Mouse (Mus musculus) thymus, postnatal 25 days (tissue): ENCODE data around the gene Fap.

ENCODE experiments used
- DNase-seq: peaks from one replicate; pipeline ENCODE4 v3.0.0; 2022

Fap gene

DNA sequence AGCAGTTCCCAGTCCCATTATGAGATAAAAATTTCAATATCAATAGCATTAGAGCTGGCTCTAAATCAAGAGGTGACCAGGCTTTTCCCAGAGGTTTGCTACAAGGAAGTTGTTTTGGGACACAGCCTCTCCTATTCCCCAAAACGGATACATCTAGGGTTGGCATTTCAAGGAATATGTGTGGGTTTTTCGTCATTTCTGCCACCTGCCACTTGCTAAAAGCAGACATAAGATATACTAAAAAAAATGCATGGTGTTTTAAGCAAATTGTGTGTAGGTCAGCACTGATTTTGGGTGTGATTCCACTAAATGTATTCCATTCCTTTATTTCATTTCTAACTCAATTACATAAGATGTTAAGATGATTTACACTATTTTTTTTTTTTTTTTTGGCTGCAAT, 56.1 kb downstream of the Fap start:
- DNase-seq: no peak

DNA sequence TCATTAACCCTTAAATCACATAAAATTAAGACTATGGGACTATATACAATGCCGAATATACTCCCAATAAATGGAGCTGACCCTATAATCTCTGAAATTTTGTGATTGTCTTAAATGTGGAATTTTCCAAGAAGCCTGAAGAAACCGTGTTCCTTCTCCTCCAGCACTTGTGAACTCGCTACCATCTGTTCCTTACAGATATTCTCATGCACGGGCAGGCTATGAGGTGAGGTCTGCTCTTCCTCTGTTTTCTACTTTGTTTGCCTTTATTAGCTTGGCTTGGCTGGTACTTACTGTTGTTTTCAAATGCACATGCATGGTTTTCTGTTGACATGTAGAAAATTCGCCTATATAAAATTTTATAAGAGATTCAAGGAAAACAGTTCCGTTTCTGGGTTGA, 59.4 kb downstream of the Fap start:
- no peak for DNase-seq

- no peak for DNase-seq
These were observed 60.4 kb downstream of the Fap start for GRCm38 (mm10) chr2:62513477-62513876.

- DNase-seq: no peak
These were observed 66.7 kb downstream of the Fap start for GRCm38 (mm10) chr2:62507130-62507529.

DNA sequence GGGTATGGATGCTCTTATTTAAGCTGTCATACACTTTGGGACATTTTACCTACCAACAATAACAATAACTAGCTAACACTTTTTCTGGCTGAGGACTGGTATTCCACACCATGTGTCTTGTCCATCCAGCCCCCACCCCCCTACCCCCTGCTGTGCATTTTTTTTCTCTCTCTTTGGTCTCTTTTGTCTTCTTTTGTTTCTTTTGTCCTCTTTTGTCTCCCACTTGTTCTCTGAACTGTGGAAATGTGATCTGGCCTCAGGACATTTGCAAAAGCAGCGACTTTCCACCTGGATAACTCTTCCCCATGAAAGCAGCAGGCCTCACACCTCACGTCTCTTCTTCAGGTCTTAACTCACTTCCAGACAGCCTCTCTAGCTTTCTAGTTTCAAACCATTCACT, 67.4 kb downstream of the Fap start:
- DNase-seq: no peak

- DNase-seq: no peak
These were observed 69.5 kb downstream of the Fap start for GRCm38 (mm10) chr2:62504269-62504796.

- DNase-seq: no peak
These were observed 70.5 kb downstream of the Fap start for GRCm38 (mm10) chr2:62503326-62503725.

- no peak for DNase-seq
These were observed 71.4 kb downstream of the Fap start for GRCm38 (mm10) chr2:62502516-62502915.

GRCm38 (mm10) chr2:62498821-62499220, 75.1 kb downstream of the Fap start:
- no peak for DNase-seq

DNA sequence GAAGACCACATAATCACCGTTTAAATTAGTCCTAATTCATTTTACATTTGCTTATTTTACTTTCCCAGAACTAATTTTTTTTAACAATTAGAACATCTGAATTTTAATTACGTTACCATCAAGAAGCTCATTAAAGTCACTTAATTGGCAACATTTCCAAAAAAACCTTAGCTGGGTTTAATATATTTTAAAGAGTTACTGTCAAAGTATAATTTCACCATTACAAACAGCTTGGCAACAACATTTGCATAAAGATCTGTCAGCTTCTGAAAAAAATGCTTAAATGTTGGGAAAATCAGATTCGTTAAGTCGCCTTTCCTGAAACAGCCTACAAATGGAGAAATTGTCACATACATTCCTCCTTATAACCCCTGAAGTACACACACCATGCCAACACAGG, 75.8 kb downstream of the Fap start:
- no peak for DNase-seq

DNA sequence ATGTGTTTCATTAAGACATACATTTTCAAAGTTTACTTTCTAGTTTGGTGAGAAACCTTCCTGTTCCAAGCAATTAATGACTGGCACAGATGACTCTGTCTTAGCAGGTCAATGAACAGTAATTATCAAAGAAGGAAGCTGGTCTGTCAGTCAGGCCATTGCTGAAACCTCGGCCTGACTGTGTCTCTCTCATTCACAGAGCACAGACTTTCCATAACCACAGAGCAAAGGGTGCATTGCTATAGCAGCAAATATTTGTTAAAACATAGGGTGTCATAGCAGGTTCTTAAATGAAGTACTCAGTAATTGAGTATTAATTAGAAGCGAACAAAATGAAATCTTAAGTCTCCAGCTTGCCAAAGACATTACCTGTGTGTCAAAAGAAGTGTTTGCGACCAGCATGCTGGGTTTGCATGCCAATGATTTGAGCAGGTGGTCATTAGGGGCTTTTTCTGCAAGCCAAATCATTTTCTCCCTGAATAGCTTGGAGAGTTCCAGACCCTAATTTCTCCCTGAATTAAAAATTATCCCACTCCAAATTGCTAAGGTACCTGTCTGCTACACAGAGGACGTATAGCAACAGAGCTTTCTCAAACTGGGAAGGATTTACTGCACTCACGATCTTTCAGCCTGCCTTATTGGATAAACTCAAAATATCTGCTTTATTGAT, 76.4 kb downstream of the Fap start:
- DNase-seq: no peak

GRCm38 (mm10) chr2:62495407-62495806, 78.5 kb downstream of the Fap start:
- DNase-seq: no peak

DNA sequence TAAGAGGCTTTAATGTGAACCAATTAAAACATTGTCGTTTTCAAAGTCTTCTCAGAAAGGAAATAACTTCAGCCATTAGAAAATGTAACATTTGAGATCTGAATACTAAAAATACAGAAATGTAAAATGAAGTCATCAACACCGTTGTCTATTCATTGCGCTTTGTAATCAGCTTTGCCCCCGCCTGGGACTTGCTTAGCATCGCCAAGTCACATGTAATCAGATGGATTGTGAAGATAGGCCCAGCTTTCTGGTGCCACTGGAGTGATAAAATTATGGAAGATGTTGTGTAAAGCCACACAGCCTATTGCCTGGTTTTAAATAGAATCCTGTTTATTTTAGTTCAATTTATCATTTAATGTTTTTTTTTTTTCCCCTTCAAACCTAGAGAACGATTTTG, 84.0 kb downstream of the Fap start:
- no peak for DNase-seq

- DNase-seq: no peak
These were observed 89.0 kb downstream of the Fap start for GRCm38 (mm10) chr2:62484906-62485305.

DNA sequence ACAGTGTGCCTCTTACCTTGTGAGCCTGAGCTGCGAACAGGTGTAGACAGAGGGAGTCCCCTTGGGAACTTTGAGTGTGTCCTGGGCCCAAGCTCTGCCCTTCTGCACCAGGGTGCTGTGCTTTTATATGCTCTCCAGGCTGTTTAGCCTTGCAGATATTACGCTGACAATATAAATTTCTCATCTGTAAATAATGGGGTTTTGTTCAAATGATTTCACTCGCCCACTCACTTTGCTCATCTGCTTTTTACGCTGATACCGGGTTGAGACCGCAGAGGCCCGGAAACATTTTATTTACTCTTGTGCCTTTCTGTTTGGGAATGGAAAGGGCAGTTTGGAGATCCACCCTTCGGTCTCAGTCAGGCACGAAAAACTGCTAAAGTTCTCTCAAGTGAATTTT, 90.3 kb downstream of the Fap start, which contains the start of gene Gcg:
Gcg (minus strand) TSS at position 101 of the 400 bp plus-strand sequence.
- no peak for DNase-seq

DNA sequence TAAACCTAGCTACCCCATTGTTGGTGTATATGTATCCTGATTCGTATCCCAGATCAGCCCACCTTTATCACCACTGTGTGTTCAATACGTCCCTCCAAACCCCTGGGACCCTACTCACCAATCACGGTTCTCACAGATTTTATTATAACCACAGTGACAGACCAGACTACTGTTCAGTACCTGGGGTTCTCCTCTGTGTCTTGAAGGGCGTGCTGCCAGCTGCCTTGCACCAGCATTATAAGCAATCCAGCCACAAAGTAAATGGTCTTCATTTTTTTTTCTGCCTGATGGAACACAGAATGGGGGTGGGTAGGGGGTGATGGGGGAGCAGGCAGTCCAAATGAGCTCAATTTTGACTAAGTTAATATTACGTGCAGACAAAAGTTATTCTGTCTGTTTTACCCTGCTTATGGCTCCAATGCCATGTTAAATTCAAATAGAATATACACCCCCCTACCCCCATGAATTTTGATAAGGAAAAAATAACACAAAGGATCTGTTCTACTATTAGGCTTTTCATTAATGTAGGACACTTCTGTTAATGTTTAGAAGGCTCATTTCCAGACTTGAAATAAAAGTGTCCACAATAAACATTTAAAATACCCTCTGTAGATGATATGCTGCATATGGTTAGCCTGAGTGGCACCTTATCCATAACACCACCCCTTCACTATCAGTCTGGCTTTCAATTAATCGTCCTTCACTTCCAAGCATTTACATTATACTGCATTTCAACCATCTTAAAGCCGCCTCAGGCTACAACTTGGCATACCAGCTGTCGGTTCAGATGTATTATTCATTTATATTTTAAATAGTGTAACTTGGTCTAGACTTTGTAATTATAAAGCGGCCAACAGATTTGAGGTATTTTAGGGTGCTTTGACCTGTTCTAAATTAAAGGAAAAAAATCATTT, 93.3 kb downstream of the Fap start:
- no peak for DNase-seq

DNA sequence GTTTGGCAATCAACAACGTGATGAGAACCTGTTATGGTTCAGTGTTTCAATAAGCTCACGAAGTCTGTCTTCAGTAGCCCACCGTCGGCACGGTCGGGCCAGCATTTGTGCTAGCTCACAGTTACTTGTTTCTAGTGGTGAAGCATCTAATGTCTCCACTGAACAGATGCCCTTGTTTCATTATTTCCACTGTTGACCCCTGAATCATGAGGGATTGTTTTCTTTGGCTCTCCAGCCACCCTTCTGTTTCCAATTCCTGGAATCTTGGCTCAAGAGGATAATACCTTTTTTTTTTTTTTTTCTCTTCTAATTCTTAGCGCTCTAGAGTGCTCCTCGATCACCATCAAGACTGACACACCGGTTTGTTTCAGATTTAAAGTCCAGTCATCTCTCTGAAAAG, 104.3 kb downstream of the Fap start:
- DNase-seq: no peak

DNA sequence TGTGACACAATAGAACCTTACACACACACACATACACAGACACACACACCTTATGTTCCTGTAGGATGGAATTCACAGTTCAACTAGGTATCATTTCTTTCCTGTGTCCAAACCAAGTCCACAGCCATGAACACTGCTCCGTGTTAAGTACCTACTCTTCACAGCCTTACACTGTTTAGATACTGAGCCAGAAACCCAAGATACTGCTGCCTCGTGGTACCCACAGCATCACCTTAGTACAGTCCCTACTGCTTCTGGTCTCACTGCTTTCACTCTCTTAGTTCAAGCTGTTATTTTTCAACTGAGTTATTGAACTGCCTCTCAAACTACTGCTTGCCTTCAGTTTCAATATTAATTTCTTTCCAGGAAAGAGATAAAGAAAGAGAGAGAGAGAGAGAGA, 110.6 kb downstream of the Fap start:
- DNase-seq: no peak

- no peak for DNase-seq
These were observed 111.7 kb downstream of the Fap start for GRCm38 (mm10) chr2:62462174-62462573.

DNA sequence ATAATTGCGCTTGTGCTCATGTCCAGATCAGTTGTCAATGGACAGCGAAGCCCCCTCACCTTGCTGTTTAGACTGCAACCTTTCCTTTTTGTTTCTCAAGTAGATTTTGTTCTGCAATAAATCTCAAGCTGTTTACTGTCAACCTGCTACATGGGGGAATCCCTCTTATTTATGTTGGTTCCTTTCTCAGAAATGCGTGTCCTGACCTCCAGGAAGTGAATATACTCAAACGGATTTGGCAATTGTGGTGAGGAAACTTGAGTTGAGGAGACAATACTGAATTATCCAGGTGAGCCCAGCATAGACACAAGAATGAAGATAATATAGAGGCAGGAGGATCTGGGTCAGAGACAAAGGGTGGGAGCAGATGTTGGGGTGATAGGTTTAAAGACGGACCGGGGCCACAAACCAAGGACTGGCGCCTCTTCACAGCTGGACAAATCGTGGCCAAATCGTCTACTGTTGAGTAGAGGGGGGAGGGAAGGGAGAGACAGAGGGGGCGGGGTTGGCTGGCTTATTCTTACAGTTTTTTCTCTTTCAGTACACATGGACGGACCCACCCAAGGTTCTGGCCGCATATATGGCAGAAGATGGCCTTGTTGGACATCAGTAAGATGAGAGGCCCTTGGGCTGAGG, 112.9 kb downstream of the Fap start:
- no peak for DNase-seq

- no peak for DNase-seq
These were observed 113.6 kb downstream of the Fap start for GRCm38 (mm10) chr2:62460231-62460710.

GRCm38 (mm10) chr2:62459241-62460174, 114.4 kb downstream of the Fap start:
- no peak for DNase-seq
